Mouse (Mus musculus): Measurements from ENCODE around the gene Nudt15. TPM values are rescaled to one million over a fixed set of nuclear protein-coding genes. Genes with fewer than 3 reads are reported as not detected.

Nudt15 gene
- total RNA-seq, 4 experiments from 2014 or later, result 5.2 to 7.2 (median 6.9) TPM

DNA sequence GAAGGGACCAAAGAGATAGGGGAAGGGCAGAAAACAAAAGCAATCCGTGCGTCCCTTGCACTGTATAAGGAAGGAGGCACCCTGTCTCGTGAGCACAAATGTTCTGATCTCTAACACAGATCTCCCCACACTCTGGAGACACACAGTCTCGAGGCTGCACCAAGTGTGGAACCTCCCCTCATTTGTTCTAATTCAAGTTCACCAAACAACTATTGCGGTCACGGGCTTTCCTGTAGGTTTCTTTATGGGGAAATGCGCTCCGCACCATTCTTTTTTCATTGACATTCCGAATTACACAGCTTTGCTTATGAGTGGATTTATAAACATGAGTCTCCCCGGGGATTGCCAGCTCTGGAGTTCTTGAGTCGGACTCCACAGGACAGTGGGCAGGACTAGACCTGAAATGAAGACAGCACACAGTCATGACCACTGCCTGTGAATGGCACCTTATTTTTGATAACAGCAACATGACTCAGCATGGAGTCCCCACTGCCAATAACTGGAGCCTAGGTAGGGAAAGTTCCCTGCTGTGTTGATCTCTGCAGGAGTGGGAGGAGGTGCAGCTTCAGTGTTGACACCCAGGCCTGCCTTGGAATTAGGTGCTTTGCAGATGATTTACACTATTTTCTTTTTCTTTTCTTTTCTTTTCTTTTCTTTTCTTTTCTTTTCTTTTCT lies 40.2 kb downstream of the Nudt15 start:
- DNase-seq, result no peak

DNA sequence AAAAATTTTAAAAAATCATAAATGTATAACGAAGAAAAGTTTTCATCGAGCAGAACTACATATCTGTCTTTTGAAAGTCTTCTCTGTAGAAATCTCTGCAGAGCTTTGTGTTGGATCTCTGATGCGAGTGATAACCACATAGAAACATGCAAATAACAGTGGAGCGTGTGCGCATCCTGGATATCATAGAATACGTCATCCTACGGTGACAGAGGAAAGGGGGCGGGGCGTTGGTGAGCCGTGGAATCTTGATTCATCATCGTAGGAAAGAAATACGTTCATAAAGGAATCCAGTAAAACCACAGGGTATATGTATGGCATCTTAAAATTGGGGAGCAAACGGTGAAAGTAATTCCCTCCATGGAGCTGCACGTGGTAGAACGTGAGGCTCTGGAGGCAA lies 40.8 kb downstream of the Nudt15 start:
- DNase-seq, result no peak

DNA sequence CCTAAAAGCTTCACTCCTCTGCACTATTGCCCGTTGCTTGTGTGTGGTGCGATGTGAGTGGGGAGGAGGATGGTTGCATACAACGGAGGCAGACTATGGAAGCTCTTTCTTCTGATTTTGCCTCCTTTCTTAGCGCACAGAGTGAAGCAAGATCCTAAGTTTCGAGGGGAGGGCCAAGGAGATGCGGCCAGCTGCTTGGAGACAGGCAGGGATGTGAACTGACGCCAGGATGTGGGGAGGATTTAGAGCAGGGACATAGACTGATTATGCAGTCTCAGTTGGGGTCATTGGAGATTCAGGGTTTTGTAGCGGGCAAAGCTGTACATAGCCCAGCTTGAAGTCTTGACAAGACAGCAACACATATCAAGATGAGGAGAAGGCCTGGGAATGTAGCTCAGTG lies 41.8 kb downstream of the Nudt15 start:
- DNase-seq, result no peak

DNA sequence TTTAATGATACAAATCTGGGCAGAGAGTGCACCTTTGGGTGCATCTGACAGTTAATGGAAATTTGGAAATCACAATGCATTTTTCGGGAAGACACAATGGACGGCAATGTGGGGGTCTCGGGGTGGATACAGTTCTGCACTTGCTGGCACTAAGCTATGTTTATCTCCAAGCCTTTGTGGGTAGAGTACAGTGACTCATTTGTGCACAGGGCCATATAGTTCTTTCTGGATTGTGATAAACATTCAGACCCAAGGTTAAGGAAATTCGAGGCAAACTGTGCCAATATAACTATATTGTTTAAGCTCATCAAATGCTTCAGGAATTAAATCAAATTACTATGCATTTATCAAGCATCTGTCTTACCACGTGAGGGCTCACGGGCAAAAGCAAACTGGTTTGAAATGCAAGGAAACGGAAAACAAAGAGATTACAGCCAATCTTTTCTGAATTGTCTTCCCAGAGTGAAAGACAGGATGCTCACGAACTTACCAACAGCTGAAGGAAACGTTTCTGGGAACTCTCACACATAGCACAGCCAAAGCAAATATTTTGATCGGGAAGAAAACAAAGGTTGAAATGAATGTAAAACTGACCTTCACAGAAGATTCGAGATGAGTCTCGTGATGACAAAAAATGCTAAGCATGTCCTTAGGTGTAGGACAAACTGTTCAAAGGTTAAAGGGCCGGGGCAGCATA lies 44.7 kb downstream of the Nudt15 start:
- no peak for DNase-seq

DNA sequence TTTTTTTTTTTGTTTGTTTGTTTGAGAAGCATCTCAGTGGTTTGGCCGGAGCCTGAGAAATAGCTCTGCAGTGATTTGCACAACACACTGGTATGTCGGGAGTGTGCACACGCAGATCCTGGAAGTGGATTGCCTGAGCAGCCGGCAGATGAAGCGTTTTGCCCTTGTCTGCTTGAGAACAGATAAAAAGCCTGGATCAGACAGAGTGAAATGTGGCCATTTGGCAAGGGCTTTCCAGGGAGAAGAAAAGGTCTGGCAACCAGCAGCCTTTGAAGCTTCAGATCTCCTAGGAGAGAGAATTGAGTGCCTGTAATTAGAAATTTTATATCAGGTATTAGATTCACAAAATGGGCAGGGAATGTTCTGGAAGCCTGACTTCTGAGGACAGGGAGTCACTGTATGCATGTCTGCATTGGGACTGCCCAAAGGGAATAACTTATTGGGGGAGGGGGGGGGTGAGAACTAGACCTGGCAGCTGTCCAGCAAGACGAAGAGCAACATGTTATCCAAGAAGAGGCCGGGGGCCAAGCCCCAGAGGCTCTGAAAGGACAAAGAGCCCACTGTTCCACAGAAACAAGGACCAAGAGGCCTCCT lies 45.4 kb downstream of the Nudt15 start:
- DNase-seq, result peak; percentile 32

DNA sequence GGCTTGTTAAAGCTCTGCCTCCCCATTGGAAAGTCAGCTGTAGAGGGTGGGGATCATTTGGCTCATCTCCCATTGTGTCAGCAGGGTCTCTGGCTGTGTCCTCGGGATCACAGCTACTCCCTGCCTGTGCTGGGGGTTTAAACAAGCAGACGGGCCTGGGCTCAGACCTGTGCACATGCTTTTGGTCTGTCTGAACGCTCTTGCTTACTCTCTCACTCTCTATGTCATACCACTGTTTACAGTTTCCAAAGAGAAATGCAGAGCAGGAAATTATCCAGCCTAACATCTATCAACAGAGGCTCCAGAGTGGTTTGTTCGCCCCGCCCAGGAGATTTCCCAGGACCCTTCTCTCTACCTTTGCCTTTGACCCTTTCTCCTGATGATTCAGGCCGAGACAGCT lies 46.3 kb downstream of the Nudt15 start:
- no peak for DNase-seq

DNA sequence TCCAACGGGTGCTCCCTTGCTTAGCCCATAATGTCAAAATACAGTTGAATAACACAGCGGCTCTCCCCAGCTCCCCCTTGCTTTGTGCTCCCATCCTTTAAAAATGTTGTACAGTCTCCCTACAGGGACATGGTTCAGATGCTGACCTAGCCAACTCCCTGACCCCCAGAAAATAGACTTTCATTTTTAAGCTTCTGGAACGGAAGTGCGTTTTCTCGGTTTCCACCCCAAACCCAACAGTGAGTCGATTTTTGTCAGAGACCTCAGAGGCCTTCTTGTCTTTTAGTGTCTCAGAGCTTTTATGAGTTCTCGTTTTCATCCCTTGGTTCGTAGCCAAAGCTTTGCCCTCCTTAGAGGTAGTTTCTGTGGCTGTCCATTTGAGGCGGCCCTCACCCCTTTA lies 46.8 kb downstream of the Nudt15 start:
- DNase-seq, result no peak

DNA sequence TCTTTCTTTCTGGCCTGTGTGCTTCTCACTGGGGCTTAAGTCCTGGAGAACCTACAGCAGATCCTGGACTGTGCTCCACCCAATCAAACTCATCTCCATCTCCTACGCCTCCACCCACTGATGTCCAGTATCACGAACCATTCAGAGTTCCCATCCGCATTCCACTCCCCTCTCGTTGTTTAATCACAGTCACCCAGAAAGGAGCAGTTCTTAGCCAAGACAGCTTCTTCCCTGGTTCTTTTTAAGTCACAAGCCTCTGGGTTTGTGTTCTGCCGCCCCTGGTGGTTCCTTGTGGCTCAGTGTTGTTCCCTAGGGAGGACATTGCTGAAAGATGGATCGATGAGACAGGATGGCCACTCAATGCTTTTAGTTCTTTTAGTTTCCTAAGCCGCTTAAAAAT lies 52.3 kb downstream of the Nudt15 start:
- DNase-seq, result no peak

DNA sequence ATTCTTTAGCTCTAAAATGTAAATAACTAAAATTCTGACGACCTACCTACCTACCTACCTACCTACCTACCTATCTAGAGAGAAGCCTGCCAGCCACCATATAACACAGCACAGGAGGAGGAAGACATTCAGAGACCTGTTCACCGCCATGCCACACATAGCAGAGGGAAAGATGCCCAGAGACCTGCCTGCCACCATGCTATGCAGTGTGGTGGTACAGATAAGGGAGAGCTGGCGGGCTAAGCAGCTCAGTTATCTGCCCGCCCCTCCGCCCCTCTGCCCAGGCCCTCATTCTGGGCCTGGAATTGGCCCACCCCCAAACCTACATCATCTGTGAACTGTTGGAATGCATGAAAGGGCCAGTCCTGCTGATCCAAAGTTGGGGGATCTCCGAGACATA lies 53.9 kb downstream of the Nudt15 start:
- DNase-seq, result no peak

DNA sequence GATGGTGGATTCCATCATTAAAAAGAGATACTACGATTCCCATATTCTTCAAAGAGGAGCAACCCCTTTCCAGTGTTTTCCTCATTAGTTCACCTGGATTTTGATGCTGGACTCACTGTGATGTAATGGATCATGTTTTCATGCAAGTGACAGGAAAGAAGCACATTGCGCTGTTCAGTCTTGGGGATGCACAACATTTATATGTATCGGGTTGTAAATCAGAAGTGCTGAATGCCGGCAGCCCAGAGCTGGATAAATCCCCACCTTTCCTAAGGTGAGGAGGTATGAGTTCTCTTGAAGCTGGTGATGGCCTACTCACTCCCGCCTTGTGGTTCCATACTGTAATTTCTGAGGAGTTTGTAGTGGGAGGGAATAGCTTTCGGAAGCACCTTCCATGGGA lies 54.7 kb downstream of the Nudt15 start:
- DNase-seq, result no peak

DNA sequence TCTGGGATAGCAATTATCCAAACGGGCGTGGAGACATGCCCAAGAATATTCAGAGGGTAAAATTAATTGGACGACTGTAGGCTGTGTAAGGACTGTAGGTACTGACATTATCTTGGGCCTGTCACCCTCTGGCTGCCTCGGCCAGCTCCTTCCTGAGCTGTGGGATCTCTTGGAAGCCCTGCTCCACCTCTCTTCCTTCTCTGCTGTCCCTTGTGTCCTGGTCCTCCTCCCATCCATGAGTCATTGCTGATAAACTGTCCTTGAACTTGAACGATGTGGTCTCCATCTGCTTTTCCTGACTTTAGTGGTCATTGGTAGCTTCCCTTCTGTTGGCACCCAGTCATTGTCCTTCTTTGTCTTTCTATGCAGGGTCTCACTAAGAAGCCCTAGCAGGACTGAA lies 61.4 kb downstream of the Nudt15 start:
- no peak for DNase-seq

DNA sequence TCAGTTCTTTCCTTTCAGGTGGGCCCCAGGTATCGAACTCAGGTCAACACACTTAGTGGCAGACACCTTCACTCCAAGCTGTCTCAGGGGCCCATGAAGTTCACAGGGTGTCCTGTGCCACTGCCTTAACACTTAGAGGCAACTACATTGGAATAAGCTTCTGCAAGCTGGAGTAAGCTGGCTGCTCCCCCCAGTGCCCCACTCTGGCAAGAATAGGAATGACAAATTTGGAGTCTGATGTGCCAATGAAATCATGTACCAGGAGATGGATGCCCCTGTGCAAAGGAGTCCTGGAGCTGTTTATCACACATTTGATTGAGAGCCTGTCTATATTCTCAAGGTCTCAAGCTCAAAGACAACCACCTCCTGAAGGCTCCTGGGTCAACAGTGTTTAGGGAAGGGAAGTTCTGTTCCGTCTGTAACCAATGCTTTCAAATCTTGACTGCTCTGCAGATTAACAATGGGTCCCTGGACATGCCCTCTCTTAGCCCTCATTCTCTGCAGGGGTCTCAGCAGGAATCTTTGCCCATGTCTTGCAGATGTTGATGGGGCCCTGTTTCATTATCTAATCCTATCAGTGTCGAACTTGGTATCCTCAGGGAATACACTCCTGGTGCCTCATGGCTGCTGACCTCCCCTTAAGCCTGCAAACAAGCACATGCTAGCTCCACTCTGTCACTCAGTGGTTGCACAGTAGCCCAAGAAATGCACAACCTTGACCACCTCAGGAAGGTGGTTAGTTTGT lies 63.5 kb downstream of the Nudt15 start:
- no peak for DNase-seq

DNA sequence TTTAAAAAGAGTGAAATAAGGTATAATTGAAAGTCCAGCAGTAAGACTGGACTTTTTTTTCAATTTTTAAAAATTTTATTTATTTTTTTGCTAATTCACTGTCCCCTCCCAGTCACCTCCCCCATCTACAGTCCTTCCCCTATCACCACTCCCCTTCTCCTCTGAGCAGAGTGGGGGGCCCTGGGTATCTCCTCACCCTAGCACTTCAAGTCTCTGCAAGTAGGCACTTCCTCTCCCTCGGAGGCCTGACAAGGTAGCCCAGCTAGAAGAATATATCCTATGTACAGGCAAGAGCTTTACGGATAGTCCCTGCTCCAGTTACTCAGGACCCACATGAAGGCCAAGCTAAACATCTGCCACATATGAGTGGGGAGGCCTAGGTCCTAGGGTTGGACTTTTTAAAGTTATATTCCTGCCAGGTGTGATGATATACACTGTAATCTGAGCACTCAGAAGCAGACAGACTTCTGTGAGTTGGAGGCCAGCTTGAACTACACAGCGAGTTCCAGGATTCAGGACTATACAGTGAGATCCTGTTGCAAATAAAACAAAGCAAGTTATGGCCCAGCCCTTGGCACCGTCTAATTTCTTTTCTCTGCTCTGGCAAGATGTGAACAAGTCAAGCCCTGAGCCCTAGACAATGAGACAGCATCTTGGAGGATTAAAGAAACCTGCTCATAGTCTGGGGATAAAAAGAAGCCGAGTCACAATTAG lies 64.4 kb downstream of the Nudt15 start:
- no peak for DNase-seq

DNA sequence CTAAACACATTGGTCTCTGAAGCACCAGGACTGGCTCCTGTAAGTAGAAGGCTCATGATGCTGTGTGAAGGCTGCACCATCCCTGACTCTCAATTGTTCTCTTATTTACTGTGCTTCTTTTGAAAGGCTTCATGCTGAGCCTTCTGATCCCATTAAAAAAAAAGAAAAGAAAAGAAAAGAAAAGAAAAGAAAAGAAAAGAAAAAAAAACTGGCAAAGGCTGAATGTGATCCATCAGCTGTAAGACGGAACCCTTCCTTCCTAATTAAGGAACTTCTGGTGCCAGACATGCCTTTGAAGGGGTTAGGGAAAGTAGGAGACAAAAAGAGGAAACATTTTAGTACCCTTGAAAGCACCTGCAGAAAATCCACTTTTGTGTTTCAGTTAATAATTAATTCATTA lies 68.3 kb downstream of the Nudt15 start:
- no peak for DNase-seq

DNA sequence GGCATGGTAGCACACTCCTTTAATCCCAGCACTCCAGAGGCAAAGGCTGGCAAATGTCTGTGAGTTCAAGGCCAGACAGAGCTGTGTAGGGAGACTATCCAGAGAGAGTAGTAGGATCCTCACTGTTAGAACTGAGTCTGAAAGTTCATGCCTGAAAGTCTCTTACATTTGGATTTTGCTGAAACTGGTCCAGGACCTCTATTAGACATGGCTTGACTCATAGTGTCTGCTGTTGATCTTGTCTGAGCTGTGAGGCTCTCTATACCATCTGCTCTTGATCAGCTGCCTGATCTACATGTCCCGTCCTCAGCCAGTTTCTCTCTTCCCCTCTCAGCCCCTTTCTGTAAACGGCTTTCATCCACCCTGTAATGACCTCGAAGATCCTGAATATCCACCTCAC lies 69.7 kb downstream of the Nudt15 start:
- no peak for DNase-seq

DNA sequence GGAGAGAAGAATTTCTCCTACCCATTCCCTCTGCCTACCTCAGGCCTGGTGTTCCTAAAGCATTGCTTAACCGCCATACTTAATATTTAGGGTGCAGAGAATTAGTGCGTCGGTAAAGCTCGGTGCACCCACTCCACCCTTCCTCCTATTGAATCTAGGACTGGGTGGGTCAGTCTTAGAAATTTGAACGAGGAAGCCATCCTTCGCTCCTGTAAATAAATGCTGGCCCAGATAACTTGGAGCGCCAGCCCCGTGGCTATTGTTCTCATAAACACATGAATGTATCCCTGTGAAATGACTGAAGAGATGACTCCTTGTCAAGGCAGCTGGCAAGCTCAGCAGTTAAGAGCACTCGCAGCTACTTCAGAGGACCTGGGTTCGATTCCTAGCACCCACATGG lies 71.0 kb downstream of the Nudt15 start:
- DNase-seq, result no peak

DNA sequence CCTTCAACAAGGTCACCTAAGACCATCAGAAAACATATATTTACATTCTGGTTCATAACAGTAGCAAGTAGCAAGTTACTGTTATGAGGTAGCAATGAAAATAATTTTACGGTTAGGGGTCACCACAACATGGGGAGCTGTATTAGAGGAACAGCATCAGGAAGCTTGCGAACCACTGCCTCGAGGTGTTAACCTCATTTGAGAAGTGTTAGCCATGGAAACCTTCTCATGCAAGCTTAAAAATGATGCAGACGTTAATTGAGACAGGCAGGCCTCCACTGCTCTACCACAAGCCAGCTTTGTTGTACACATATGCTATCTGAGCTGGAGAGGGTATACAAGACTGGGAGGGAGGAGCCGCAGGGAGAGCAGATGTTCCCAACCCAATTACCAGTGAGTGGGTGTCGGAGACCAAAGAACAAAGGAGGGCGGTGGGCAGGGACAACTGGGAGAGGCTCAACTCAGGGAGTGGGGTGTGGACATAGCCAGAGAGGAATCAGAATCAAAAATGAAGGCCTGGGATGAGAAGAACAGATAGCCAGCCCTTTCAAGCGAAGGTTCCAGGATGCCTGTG lies 71.6 kb downstream of the Nudt15 start:
- no peak for DNase-seq

DNA sequence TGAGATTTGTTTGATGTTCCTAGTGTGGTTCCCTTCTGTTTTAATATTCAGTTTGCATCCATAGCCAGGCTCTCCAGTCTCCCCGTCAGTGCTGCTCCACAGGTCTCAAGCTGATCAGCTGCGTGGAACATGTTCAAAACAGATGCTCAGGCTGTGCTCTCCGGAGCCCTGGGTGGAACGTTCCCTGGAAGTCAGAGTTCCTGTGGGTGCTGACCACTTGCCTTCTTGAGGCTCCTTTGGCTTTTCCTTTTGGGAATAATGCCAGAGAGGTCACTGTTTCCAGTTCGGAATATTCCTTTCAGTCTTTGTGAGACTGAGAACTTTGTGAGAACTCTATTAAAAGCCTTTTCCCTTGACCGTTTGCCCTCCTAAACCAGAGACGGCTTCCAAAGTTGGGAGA lies 72.5 kb downstream of the Nudt15 start:
- no peak for DNase-seq

DNA sequence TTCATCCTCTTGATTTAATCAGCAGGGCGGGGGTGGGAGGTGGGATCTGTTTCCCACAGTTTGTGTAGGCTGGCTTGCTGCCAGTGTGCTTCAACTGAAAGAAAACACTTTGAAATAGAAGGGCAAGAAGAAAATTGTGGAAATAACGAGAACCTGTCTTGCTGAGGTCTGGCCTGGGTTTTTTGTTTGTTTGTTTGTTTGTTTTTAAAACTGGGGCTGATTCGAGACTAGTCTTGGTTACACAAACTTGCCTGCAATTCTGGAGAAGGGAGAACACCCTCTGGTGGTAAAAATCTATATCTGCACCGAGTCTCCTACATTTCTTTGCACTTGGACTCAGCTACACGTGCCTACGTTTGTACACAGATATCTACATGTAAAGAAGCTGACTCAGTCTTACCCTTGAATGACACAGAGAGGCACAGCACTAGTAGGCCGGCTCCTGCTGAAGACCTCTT lies 73.4 kb downstream of the Nudt15 start:
- peak; percentile 23 for DNase-seq

DNA sequence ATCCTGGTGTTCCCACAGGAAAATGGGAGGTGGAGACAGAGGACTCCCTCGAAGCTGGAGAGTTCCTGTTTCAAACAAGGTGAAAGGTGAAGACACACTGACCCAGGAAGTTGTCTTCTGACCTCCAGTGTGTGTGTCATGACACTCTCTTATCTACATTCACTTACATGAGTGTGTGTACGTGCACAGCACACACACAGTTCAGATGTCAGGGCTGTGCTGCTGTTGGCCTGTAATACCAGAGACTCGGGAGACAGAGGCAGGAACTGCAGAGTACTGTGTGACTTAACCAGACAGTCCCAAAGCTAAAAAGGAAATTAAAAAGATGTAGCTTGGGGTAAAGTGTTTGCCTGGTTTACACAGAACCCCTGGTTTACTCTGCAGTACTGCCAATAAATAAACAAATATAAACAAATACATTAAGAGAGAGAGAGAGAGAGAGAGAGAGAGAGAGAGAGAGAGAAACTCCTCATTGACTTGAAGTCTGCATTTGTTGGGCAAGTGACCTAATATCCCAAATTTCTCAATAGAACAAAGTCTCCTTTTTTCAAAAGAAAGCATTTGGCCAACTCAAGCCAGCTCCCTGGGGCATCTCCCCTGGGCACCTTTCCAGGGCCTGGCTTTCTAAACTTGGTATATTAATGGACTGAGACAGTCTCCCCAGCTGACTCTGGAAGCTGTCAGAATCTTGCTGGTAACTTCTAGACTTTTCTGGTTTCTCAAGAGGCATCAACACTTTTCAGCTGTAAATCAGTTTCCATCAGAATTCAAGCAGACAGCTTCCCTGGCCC lies 74.2 kb downstream of the Nudt15 start:
- DNase-seq, result peak; percentile 40

DNA sequence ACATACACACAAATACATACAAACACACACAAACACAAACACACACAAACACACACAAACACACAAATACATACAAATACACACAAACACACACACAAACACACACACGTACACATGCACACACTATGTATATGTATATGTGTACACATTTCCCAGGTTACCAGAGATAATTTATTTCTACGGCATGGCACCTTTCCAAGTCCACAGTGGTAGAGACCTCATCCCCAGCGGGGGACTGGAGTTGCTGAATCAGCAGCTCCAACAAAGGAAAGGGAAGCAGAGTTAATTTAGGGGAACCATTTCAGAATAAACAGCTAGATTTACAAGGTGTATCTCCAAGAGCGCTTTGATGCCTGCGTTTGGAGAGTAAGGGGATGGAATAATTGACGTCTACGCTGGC lies 75.8 kb downstream of the Nudt15 start:
- DNase-seq, result no peak
